Mouse (Mus musculus): ENCODE data around the gene Brms1.

DNA sequence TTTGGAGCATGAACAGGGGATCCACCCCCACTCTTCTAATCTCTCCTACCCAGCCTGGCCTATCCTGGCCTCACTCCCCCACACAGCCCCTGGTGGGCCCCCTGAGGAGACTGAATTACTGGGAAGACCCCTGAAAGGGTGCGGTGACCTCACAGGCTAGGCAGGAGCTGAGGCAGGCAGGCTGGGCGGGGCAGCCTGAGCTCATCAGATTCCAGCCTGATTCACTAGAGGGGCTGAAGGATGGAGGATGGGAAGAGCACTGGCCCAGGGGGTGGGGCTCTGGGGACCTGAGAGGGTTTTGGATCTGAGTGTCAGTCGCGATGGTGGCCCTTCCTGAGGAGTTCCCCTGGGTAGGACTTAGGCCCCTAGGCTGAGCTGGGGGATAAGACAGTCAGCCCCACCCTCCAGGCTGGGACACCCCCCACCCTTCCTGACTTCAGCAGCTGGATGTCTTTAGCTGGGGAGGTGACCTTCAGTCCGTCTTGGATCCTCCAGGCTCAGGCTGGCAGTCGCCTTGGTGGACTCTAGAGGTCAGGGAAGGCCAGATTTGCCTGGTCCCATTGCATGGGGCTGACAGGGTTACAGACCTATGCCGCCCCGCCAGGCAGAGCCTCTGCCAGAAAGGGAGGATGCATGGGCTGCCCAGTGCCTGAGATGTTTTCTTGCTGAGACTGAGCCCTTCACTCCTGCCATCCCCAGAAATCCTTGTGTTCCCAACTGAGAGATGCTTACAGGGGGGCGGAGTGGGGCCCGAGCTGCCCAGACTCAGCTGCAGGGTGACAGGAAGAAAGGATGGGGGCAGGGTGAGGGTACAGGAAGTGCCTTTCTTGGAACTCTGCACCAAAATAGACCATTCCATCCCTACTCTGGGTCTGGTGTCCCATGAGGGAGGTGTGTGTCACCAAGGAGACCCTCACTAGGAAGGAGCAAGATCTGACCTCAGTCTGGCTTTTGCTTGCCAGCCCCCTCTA lies 17.9 kb downstream of the Brms1 start:
- TF ChIP-seq POLR2A (IDR thresholded peaks at IDR 0.05; ENCODE audit: insufficient read depth, low read depth, low read length) = peak; percentile 12; the same call in 1 of the 2 replicates
- TF ChIP-seq EP300 (IDR thresholded peaks at IDR 0.05; ENCODE audit: insufficient read depth, low read depth, low read length) = no peak
- no peak for TF ChIP-seq CTCF (IDR thresholded peaks at IDR 0.05)

Data from heart, adult 2 months (tissue).